Mouse (Mus musculus): ENCODE results near the gene Cdca5. TPM values are rescaled to one million over a fixed set of nuclear protein-coding genes. Genes with fewer than 3 reads are reported as not detected.
A peak's percentile ranks its signal among the peaks of the same experiment; 100 is the strongest.

The Cdca5 gene
- polyA plus RNA-seq, 2 experiments = 23.3 to 27.9 TPM

DNA sequence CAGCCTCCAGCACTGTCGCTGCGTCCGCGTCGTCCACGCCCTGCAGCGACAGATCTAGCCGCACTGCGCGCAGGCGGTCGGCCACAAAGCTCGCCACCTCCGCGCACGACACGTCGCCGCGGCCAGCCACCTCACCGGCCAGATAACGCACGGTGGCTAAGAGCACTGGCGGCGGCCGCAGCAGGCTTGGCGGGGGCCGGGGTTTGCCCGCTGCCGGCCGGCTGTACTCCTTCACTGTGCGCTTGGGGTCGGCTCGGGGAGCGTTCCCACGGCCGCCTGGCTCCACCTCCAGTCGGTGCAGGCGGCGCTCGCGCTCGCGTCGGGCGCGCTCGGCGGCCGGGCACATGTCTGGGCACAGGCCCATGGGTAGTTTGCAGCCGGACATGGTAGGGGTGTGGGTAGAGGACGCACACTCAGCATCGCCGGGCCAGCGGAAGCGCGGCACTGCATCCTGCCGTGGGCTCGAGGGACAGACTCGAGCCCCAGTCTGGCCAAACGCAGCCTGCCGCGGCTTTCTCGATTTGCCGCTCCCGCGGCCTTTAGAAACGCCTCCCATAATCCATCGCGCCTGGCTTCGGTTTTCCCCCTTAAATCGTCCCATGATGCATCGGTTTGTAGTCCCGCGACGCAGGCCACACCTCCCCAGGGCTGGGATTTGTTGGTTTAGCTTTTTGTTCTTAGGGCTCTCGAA is 33.3 kb downstream of the Cdca5 start, which contains the start of gene Sac3d1:
Sac3d1 (minus strand) TSS at position 665 of the 691 bp plus-strand sequence.
- H3K27me3 ChIP-seq (ENCODE audit: control insufficient read depth, insufficient read depth, low read length) = no peaks in the 10 kb centered on the region
- peak within 1 kb of the TSS; percentile 93 for H3K27ac ChIP-seq (replicated peaks; ENCODE audit: low read depth, low read length)
- peaks cover 10% of the 10 kb centered on the region for H3K4me1 ChIP-seq (ENCODE audit: control insufficient read depth, insufficient read depth, low read length)
- DNase-seq (ENCODE audit: low spot score) = peak; percentile 96
- no peaks in the 10 kb centered on the region for H3K9me3 ChIP-seq (ENCODE audit: control insufficient read depth, low read length)
- H3K4me2 ChIP-seq (replicated peaks; ENCODE audit: low read depth, low read length, severe bottlenecking) = peak within 1 kb of the TSS; percentile 83
- peak; percentile 90 for ATAC-seq (ENCODE audit: low FRiP score, low read depth)
- peak; percentile 81; the same call in 1 of the 2 replicates for TF ChIP-seq POLR2A (IDR thresholded peaks at IDR 0.05; ENCODE audit: borderline replicate concordance, extremely low read depth, insufficient read depth, insufficient read length)
- peak within 1 kb of the TSS; percentile 88 for H3K4me3 ChIP-seq (replicated peaks; ENCODE audit: low read length)
- H3K9ac ChIP-seq (ENCODE audit: low read depth, low read length, severe bottlenecking) = peak within 1 kb of the TSS; percentile 79
- peaks cover 31% of the 10 kb centered on the region for H3K36me3 ChIP-seq (ENCODE audit: control insufficient read depth, insufficient read depth, low read length)
- under 1% methylated on average over 67 of the region's 77 CpGs for WGBS

DNA sequence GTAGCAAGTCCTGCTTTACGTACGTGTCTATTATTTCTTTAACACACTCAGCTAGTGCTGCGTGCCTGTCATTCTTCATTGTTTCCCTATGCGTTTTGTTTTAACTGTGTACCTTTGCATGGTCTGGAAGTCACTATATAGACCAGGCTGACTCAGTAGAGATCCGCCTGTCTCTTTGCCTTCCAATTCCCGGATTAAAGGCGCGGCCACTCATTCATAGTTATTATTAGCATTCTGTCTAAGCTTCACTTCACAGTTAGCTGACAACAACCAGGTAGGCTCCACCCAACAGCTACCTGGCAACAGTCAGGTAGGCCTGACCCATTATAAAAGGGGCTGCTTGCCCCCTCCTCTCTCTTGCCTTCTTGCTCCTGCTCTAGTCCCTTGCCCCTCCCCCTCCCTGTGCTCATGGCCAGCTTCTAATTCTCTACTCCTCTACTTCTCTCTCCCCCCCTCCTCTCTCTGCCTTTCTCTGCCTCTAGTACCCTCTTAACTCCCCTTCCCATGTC is 33.9 kb downstream of the Cdca5 start:
- peak overlapping the region; percentile 93 for H3K27ac ChIP-seq (replicated peaks; ENCODE audit: low read depth, low read length)
- peak overlapping the region; percentile 79 for H3K9ac ChIP-seq (ENCODE audit: low read depth, low read length, severe bottlenecking)
- no peaks in the 10 kb centered on the region for H3K9me3 ChIP-seq (ENCODE audit: control insufficient read depth, low read length)
- peak overlapping the region; percentile 88 for H3K4me3 ChIP-seq (replicated peaks; ENCODE audit: low read length)
- ATAC-seq (ENCODE audit: low FRiP score, low read depth) (no peak), DNase-seq (ENCODE audit: low spot score) (no peak)
- H3K4me2 ChIP-seq (replicated peaks; ENCODE audit: low read depth, low read length, severe bottlenecking) = peak overlapping the region; percentile 83
- peaks cover 33% of the 10 kb centered on the region for H3K36me3 ChIP-seq (ENCODE audit: control insufficient read depth, insufficient read depth, low read length)
- no peaks in the 10 kb centered on the region for H3K27me3 ChIP-seq (ENCODE audit: control insufficient read depth, insufficient read depth, low read length)
- no peak for TF ChIP-seq POLR2A (IDR thresholded peaks at IDR 0.05; ENCODE audit: borderline replicate concordance, extremely low read depth, insufficient read depth, insufficient read length)
- 3% methylated on average over 8 of the region's 8 CpGs for WGBS
- peaks cover 10% of the 10 kb centered on the region for H3K4me1 ChIP-seq (ENCODE audit: control insufficient read depth, insufficient read depth, low read length)

DNA sequence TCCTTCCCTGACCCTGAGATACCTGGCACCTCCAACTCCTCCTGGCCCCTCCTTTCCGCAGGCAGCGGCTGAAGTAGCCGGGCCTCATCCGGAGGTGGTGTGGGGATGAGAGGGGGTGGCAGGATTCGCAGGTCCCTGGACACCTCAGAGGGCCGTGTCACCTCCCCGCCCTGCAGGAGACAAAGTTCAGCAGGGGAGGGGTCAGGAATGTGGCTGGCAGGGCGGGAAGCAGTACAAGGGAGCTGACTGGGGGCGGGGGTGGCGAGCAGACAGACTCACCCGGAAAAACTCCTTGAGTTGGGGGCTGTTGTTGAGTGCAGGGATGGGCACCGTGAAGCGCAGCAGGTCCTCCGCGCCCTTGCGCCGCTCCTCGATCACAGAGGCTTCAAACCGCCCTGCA is 37.0 kb downstream of the Cdca5 start:
- ATAC-seq (ENCODE audit: low FRiP score, low read depth) = no peak
- Histone ChIP-seq H3K36me3 (ENCODE audit: control insufficient read depth, insufficient read depth, low read length) (peaks cover 14% of the 10 kb centered on the region), H3K4me2 (replicated peaks; ENCODE audit: low read depth, low read length, severe bottlenecking) (no peak overlapping the region), H3K9me3 (ENCODE audit: control insufficient read depth, low read length) (no peaks in the 10 kb centered on the region), H3K4me1 (ENCODE audit: control insufficient read depth, insufficient read depth, low read length) (peaks cover 9% of the 10 kb centered on the region), H3K27me3 (ENCODE audit: control insufficient read depth, insufficient read depth, low read length) (no peaks in the 10 kb centered on the region), H3K27ac (replicated peaks; ENCODE audit: low read depth, low read length) (no peak overlapping the region), H3K4me3 (replicated peaks; ENCODE audit: low read length) (no peak overlapping the region), H3K9ac (ENCODE audit: low read depth, low read length, severe bottlenecking) (no peak overlapping the region)
- DNase-seq (ENCODE audit: low spot score) = no peak
- WGBS = 19% methylated on average over 10 of the region's 19 CpGs
- TF ChIP-seq POLR2A (IDR thresholded peaks at IDR 0.05; ENCODE audit: borderline replicate concordance, extremely low read depth, insufficient read depth, insufficient read length) = no peak

DNA sequence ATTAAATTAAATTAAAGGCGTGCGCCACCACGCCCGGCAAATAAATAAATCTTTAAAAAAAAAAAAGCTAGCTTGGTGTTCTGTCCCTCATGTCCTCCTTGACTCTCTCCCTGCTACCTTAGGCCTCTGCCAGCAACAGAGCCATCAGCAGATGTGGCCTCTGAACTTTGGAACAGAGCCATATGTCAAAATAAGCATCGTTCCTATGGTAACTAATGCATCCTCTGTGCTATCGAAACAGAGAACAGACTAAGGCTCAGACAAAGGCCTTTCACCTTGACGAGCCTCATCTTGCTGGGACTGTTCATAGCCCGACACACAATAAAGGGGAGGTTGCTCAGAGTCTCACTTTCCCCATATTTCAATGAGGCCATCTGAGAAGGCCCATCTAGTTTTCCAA is 38.5 kb downstream of the Cdca5 start:
- no peak overlapping the region for H3K27ac ChIP-seq (replicated peaks; ENCODE audit: low read depth, low read length)
- 68% methylated on average over 8 of the region's 8 CpGs for WGBS
- DNase-seq (ENCODE audit: low spot score) = no peak

DNA sequence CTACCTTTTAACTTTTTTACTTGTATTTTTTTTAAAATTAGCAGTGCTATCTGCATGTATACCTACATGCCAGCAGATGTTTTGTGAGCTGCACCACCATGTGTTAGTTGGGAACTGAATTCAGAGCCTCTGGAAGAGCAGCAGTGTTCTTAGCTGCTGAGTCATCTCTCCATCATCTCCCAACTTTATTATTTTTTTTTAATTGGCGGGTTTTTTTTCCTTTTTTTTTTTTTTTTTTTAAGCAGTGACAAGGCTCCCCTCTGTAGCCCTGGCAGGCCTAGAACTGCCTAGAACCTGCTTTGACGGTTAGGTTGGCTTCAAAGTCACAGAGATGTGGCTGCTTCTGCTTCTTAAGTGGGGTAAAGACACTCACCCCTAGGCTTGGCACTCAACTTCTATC is 40.1 kb downstream of the Cdca5 start:
- Histone ChIP-seq H3K4me3 (replicated peaks; ENCODE audit: low read length) (no peak overlapping the region), H3K4me1 (ENCODE audit: control insufficient read depth, insufficient read depth, low read length) (peaks cover 3% of the 10 kb centered on the region; the same call in 1 of the 2 replicates), H3K9ac (ENCODE audit: low read depth, low read length, severe bottlenecking) (no peak overlapping the region), H3K36me3 (ENCODE audit: control insufficient read depth, insufficient read depth, low read length) (peaks cover 14% of the 10 kb centered on the region), H3K27ac (replicated peaks; ENCODE audit: low read depth, low read length) (no peak overlapping the region), H3K27me3 (ENCODE audit: control insufficient read depth, insufficient read depth, low read length) (no peaks in the 10 kb centered on the region), H3K4me2 (replicated peaks; ENCODE audit: low read depth, low read length, severe bottlenecking) (no peak overlapping the region), H3K9me3 (ENCODE audit: control insufficient read depth, low read length) (no peaks in the 10 kb centered on the region)
- no peak for ATAC-seq (ENCODE audit: low FRiP score, low read depth)
- DNase-seq (ENCODE audit: low spot score) = no peak
- no peak for TF ChIP-seq POLR2A (IDR thresholded peaks at IDR 0.05; ENCODE audit: borderline replicate concordance, extremely low read depth, insufficient read depth, insufficient read length)
- 68% methylated on average over 2 of the region's 2 CpGs for WGBS

More for the DNA sequence above, 38.5 kb downstream of the Cdca5 start:
- peaks cover 6% of the 10 kb centered on the region for H3K4me1 ChIP-seq (ENCODE audit: control insufficient read depth, insufficient read depth, low read length)
- no peaks in the 10 kb centered on the region for H3K27me3 ChIP-seq (ENCODE audit: control insufficient read depth, insufficient read depth, low read length)
- no peak for TF ChIP-seq POLR2A (IDR thresholded peaks at IDR 0.05; ENCODE audit: borderline replicate concordance, extremely low read depth, insufficient read depth, insufficient read length)
- H3K9ac ChIP-seq (ENCODE audit: low read depth, low read length, severe bottlenecking) = no peak overlapping the region
- peaks cover 14% of the 10 kb centered on the region for H3K36me3 ChIP-seq (ENCODE audit: control insufficient read depth, insufficient read depth, low read length)
- no peak overlapping the region for H3K4me3 ChIP-seq (replicated peaks; ENCODE audit: low read length)
- no peak overlapping the region for H3K4me2 ChIP-seq (replicated peaks; ENCODE audit: low read depth, low read length, severe bottlenecking)
- no peaks in the 10 kb centered on the region for H3K9me3 ChIP-seq (ENCODE audit: control insufficient read depth, low read length)
- no peak for ATAC-seq (ENCODE audit: low FRiP score, low read depth)
